Mouse (Mus musculus) kidney, postnatal 10 days (tissue): Measurements from ENCODE around the gene 0610030E20Rik.

Experiments used
- DNase-seq: peaks from one replicate; pipeline ENCODE4 v3.0.0; 2021; ENCODE audit warnings: mixed read lengths

0610030E20Rik gene

GRCm38 (mm10) chr6:72350214-72350613 is 3.1 kb downstream of the 0610030E20Rik start:
- no peak for DNase-seq

GRCm38 (mm10) chr6:72352636-72353405 is 5.7 kb downstream of the 0610030E20Rik start:
- DNase-seq: peak; percentile 74

- no peak for DNase-seq
Measured at GRCm38 (mm10) chr6:72354025-72354424, 6.9 kb downstream of the 0610030E20Rik start.

- peak; percentile 93 for DNase-seq
Measured at GRCm38 (mm10) chr6:72355066-72355911, 8.2 kb downstream of the 0610030E20Rik start, which contains the start of gene Tmem150a. Tmem150a (plus strand) TSS chr6:72355447.

- no peak for DNase-seq
Measured at GRCm38 (mm10) chr6:72356001-72356532, 8.9 kb downstream of the 0610030E20Rik start.

- no peak for DNase-seq
Measured at GRCm38 (mm10) chr6:72357164-72358079, 10.3 kb downstream of the 0610030E20Rik start.

GRCm38 (mm10) chr6:72358086-72358764 is 11.1 kb downstream of the 0610030E20Rik start:
- no peak for DNase-seq

GRCm38 (mm10) chr6:72359343-72359742 is 12.2 kb downstream of the 0610030E20Rik start:
- DNase-seq: no peak

- DNase-seq: no peak
Measured at GRCm38 (mm10) chr6:72359891-72360598, 12.9 kb downstream of the 0610030E20Rik start.

GRCm38 (mm10) chr6:72360599-72360935 is 13.4 kb downstream of the 0610030E20Rik start:
- DNase-seq: peak; percentile 78

- DNase-seq: no peak
Measured at GRCm38 (mm10) chr6:72361121-72361551, 14.0 kb downstream of the 0610030E20Rik start.

GRCm38 (mm10) chr6:72362132-72363028 is 15.3 kb downstream of the 0610030E20Rik start:
- peak; percentile 95 for DNase-seq

- DNase-seq: no peak
Measured at GRCm38 (mm10) chr6:72364009-72364408, 16.9 kb downstream of the 0610030E20Rik start.

GRCm38 (mm10) chr6:72364985-72365384 is 17.9 kb downstream of the 0610030E20Rik start:
- no peak for DNase-seq

- DNase-seq: no peak
Measured at GRCm38 (mm10) chr6:72366304-72366703, 19.2 kb downstream of the 0610030E20Rik start.

GRCm38 (mm10) chr6:72366844-72367443 is 19.8 kb downstream of the 0610030E20Rik start, which contains the start of gene Rnf181:
Rnf181 (minus strand) TSS chr6:72366956.
- DNase-seq: no peak

- no peak for DNase-seq
Measured at GRCm38 (mm10) chr6:72367460-72367974, 20.4 kb downstream of the 0610030E20Rik start.

- no peak for DNase-seq
Measured at GRCm38 (mm10) chr6:72369557-72369956, 22.4 kb downstream of the 0610030E20Rik start.

GRCm38 (mm10) chr6:72370091-72370490 is 23.0 kb downstream of the 0610030E20Rik start:
- DNase-seq: no peak
